Mouse (Mus musculus): ENCODE data around the gene Gm28038.

Gm28038 gene

DNA sequence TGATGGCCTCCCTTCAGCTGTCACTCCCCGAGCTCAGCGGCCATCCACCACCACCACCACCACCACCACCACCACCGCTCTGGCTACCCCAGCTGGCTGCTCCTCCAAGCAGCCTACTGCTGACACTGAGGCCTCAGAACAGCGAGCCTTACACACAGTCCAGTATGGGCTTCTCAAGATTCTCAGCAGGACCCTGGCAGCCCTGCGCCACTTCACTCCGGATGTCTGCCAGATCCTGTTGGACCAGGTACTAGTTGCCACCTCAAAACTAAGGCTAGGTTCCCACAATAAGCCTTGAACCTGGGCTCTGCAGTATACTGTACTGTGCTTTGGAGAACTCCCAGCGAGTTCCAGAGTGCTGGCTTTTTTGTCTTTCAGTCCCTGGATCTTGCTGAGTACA lies 61.7 kb downstream of the Gm28038 start:
- no peak for ATAC-seq (ENCODE audit: insufficient number of reproducible peaks, low FRiP score, low TSS enrichment)

DNA sequence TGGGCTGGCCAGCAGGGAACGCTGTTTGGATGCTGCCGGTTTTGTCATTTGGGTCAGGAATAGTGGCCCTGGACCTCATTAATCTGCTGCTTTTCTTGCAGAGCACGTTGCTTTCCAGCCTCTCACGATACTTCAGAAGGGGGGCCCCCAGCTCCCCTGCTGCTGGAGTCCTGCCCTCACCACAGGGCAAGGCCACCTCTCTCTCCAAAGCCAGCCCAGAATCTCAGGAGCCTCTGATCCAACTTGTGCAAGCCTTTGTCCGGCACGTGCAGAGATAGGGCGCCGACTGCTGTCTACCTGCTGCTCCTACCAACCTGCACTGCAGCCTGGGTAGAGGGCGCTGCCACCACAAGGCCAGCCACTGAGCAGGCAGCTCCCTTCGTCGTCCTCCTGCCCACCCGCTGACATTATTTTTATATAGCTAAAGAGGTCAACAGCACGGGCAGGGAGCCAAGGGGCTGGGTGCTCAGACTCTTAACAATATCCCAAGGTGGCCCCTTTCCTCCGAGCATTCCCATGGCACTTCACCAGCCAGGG lies 62.8 kb downstream of the Gm28038 start:
- ATAC-seq (ENCODE audit: insufficient number of reproducible peaks, low FRiP score, low TSS enrichment): no peak

DNA sequence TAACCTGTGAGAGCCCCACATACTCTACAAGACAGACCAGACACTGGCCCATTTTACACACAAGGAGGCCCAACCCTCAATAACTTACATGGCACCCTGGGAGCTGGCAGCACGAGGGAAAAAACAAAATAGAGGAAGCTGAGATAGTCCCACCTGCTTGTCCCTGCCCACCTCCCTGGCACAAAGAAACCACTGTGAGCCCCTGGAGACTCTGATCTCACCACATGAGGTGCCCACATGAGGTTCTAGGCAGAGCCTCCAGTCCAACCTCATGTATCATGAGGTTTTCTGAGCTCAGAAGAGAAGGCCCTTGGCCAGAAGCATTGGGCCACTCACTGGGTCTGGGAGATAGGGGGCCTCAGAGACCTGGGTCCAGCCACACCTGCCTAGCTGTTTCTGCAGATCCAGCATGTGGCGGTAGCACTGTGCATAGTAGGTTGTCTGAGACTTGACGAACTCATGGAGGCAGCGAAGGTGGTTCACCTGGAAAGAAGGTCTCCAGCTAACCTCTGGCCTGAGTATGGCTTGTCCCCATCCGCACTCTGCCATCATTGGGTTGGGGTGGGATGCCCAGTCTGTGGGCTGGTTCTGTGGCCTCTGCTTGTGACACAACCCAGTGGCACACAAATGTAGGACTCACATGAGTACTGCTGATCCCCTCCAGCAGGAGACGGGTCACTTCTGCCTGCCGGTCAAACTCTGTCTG lies 65.3 kb downstream of the Gm28038 start:
- no peak for ATAC-seq (ENCODE audit: insufficient number of reproducible peaks, low FRiP score, low TSS enrichment)

GRCm38 (mm10) chr2:30349196-30349595 lies 68.4 kb downstream of the Gm28038 start:
- no peak for ATAC-seq (ENCODE audit: insufficient number of reproducible peaks, low FRiP score, low TSS enrichment)

All from cerebellum, adult (tissue).